Mouse (Mus musculus) megakaryocyte, embryonic 14.5 days (primary cell): ENCODE results near the gene Sept9. TPM values are rescaled to one million over a fixed set of nuclear protein-coding genes. Genes with fewer than 3 reads are reported as not detected.

ENCODE experiments used
- H3K27me3 ChIP-seq: replicated peaks from 2 replicates; pipeline ENCODE3; 2012; ENCODE audit warnings: inconsistent platforms
- H3K36me3 ChIP-seq: replicated peaks from 2 replicates; pipeline ENCODE3; 2012; ENCODE audit warnings: low read length, inconsistent platforms, mixed read lengths
- H3K4me1 ChIP-seq: 2 replicates; pipeline ENCODE4 v1.6.1; 2012; ENCODE audit warnings: inconsistent platforms
- H3K4me3 ChIP-seq: replicated peaks from 2 replicates; pipeline ENCODE3; 2012; ENCODE audit warnings: moderate library complexity, mild to moderate bottlenecking, inconsistent platforms
- H3K9me3 ChIP-seq: 2 replicates; pipeline ENCODE4 v1.6.1; 2012; ENCODE audit warnings: inconsistent platforms
- FLI1 ChIP-seq: IDR thresholded peaks from 2 replicates; pipeline ENCODE4 v1.6.1; 2012; ENCODE audit warnings: low read length, inconsistent platforms, mixed read lengths
- GATA1 ChIP-seq: IDR thresholded peaks from 3 replicates; pipeline ENCODE4 v1.6.1; 2012; ENCODE audit warnings: mixed read lengths, low read length, inconsistent platforms, borderline replicate concordance
- polyA plus RNA-seq: library from polyadenylated mRNA; stranded (reverse); fragments of >175 nt; gene quantifications from 2 replicates; pipeline ENCODE4 v1.2.3, GENCODE M21; 2012; ENCODE audit warnings: low replicate concordance; ENCODE audit not compliant: insufficient read depth

The Sept9 gene
- polyA plus RNA-seq, 1 experiment = 618 TPM

DNA sequence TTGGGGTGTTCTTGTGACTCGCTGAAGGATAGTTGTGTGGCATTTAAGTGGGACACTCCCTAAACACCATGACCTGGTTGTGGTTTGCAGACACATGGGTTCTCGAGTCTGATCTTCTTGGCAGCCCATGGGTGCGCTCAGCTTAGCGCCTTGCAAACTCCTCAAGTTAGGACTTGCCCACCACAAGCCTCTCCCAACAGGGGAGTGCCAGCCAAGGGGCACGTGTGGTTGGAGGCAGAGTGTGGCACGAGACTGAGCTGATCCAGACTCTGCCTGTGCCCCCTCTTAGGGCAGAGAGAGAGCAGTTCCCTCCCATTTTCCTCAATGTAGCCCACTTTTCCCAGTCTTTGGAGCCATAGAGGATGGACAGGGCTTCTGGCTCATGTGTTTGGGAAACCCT is 18.6 kb downstream of the Sept9 start:
- Histone ChIP-seq H3K4me1 (peaks cover 7% of the 10 kb centered on the region), H3K36me3 (no peaks in the 10 kb centered on the region), H3K4me3 (no peak overlapping the region), H3K27me3 (peaks cover 78% of the 10 kb centered on the region), H3K9me3 (peaks cover 15% of the 10 kb centered on the region)
- no peak for TF ChIP-seq FLI1
- TF ChIP-seq GATA1 = no peak

DNA sequence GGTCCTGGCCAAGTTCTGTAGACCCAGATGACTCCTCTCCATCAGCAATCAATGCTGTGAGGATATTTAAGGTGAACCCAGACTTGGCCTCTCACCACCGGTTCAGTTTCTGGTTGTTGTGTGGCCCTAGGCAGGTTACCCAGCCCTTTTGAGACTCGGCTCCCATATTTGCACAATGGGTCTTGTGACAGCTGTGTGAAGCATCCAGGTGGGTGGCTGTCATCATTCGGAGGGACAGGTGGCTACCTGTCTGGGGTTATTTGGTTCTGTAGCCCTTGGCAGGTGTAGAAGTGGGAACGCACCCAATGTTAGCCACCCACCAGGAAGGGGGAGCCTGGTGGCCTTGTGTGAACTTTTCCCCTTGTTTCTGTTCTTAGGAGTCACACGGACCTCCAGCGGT is 19.0 kb downstream of the Sept9 start:
- no peak for TF ChIP-seq FLI1
- no peak for TF ChIP-seq GATA1
- H3K4me3 ChIP-seq = no peak overlapping the region
- H3K27me3 ChIP-seq = peaks cover 79% of the 10 kb centered on the region
- H3K36me3 ChIP-seq = no peaks in the 10 kb centered on the region
- H3K9me3 ChIP-seq = peaks cover 15% of the 10 kb centered on the region
- peaks cover 7% of the 10 kb centered on the region for H3K4me1 ChIP-seq

DNA sequence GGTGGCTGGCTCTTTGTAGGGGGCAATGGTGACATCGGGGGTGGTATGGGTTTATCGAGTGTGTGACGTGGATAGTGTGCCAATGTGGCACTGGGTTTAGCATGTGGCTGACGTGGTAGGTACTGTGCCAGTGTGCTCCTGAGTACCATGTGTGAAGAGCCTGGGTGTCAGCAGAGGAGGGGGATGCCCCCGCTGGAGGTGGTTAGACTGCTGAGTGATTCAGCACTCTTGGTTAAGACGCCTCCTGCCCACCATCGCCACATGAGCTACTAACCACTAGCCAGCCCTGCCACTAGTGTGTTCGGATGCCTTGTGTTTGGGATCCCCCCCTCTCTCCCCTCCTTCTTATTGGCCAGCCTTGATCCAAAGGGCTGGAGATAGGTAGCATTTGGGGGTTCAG is 21.3 kb downstream of the Sept9 start:
- no peak for TF ChIP-seq FLI1
- TF ChIP-seq GATA1 = no peak
- peaks cover 15% of the 10 kb centered on the region for H3K9me3 ChIP-seq

DNA sequence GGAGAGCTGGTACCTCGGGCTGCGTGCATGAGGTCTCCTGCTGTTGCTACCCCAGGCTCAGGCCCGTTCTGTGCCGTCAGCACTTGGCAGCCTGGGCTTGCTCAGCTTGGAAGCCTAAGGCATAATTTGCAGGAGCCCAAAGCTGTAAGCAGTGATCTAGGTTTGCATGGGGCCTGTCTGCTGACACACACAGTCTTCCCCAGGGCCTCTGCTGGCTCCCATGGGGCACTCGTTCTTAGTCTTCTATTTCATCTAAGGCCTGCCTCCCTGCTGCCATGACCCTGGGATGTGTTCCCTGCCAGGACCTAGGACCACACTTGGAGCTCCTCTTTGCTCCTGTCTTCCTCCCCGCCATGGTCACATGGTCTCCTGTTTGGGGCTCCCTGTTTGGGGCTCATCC is 21.7 kb downstream of the Sept9 start:
- Histone ChIP-seq H3K4me1 (peaks cover 7% of the 10 kb centered on the region), H3K36me3 (no peaks in the 10 kb centered on the region), H3K27me3 (peaks cover 89% of the 10 kb centered on the region)

More for the DNA sequence above, 21.3 kb downstream of the Sept9 start:
- Histone ChIP-seq H3K36me3 (no peaks in the 10 kb centered on the region), H3K4me3 (no peak overlapping the region), H3K4me1 (peaks cover 7% of the 10 kb centered on the region), H3K27me3 (peaks cover 91% of the 10 kb centered on the region)

DNA sequence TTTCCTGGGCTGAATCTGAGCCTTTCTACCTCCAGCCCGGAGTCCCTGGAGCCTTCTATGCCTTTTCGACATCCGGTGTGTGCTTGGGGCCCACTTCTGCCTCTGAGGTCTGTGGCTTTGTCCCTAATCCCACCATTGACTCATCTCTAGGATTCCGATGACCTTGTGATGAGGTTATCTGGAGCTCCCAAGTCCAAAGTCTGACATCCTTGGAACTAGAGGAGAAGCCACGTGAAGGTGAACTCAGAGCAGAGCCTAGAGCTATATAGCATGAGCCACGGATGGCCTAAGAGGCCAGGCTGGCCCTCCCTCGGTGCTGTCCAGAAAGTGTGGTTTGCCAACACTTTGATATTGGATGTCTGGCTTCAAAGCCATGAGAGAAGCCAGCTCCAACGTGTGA is 23.4 kb downstream of the Sept9 start:
- no peak for TF ChIP-seq FLI1
- H3K27me3 ChIP-seq = peaks cover 90% of the 10 kb centered on the region
- H3K4me1 ChIP-seq = peaks cover 7% of the 10 kb centered on the region
- no peak overlapping the region for H3K4me3 ChIP-seq
- no peaks in the 10 kb centered on the region for H3K9me3 ChIP-seq
- H3K36me3 ChIP-seq = no peaks in the 10 kb centered on the region

More for the DNA sequence above, 21.7 kb downstream of the Sept9 start:
- peaks cover 15% of the 10 kb centered on the region for H3K9me3 ChIP-seq
- H3K4me3 ChIP-seq = no peak overlapping the region
- no peak for TF ChIP-seq FLI1
- no peak for TF ChIP-seq GATA1

DNA sequence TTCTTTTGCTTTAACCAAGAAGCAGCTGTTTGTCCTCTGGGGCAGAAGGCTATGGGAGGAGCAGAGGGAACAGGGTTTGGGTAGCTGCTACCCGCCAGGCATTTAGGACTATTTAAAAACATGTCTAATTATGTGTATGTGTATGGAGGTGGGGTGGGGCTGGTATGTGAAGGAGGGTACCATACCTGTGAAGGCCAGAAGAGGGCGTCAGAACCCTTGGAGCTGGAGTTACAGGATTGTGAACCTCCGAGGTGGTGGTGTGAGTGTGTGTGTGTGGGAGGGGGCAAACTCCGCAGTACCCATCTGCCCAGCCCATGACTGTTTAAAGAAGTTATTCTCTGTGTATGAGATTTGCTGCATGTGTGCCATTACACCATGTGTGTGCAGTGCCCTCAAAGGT is 25.3 kb downstream of the Sept9 start:
- peaks cover 89% of the 10 kb centered on the region for H3K27me3 ChIP-seq
- TF ChIP-seq FLI1 = no peak
- TF ChIP-seq GATA1 = no peak
- H3K4me3 ChIP-seq = no peak overlapping the region
- H3K9me3 ChIP-seq = no peaks in the 10 kb centered on the region
- H3K4me1 ChIP-seq = peaks cover 7% of the 10 kb centered on the region
- no peaks in the 10 kb centered on the region for H3K36me3 ChIP-seq

DNA sequence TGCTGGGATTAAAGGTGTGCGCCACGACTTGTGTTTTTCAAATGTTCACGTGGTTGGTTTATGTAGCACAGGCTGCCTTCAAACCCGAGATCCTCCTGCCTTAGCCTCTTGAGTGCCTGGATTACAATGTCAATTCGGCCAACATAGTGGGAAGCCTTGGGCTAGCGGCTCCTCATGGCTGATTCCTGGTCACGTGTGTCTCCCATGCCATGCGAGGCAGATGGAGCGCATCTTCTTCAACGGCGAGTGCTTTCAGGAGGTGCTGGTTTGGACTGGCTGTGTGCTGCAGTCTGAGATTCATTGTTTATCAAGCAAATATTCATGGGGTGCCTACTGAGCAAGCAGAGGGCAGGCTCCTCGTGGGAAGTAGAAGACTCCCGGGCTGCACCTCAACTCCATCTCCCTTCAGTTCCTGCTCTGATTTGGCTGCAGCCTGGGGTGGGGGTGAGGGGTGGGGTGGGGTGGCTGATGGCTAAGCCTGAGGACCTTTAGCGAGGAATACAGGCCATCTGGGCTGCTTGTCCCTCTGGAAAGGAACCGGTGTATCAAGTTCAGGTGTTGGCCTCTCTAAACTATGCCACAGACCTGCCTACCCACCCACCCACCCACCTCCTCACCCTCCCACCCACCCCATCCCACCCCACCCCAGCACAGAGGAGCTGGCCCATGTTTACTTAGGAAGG is 26.2 kb downstream of the Sept9 start:
- Histone ChIP-seq H3K4me1 (peaks cover 5% of the 10 kb centered on the region), H3K9me3 (no peaks in the 10 kb centered on the region), H3K36me3 (no peaks in the 10 kb centered on the region), H3K27me3 (peaks cover 87% of the 10 kb centered on the region), H3K4me3 (no peak overlapping the region)
- no peak for TF ChIP-seq FLI1
- no peak for TF ChIP-seq GATA1

DNA sequence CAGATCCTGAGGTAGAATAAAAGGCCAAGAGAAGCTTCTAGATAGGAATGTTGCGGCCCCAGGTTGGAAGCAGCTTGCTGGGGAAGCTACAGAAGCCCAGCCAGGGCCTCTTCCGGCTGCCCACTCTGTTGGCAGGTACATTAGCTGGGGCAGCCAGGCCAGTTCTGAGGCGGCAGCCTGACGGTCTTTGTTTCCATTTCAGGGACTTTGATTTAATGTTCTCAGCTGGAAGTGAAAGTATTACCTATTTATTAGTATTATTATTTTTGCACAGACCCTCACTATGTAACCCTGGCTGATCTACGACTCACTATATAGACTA is 26.7 kb downstream of the Sept9 start:
- H3K27me3 ChIP-seq = peaks cover 86% of the 10 kb centered on the region
- no peaks in the 10 kb centered on the region for H3K9me3 ChIP-seq
- H3K36me3 ChIP-seq = no peaks in the 10 kb centered on the region
- H3K4me1 ChIP-seq = peaks cover under 1% of the 10 kb centered on the region; the same call in 1 of the 2 replicates
- no peak overlapping the region for H3K4me3 ChIP-seq
- TF ChIP-seq GATA1 = no peak

DNA sequence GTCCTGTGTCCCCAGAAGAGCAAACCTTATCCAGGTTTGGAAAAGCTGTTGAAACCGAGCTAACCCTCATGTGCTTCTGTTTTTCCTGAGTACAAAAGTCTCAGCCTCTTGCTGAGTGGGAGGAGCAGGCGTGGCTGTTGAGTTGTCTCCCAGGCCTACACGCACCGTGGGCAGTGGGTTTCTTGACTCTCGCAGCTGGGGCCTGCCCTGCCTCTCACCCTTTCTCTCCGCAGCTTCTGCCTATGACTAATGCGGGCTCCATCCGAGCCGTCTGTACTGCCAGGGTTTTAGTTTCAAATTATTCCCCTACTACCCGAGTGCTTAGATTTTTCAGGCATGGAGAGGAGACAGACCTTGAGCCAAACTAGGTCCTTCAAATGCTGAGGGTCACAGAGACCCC is 28.7 kb downstream of the Sept9 start:
- Histone ChIP-seq H3K4me1 (peaks cover 2% of the 10 kb centered on the region), H3K36me3 (no peaks in the 10 kb centered on the region), H3K4me3 (no peak overlapping the region), H3K9me3 (no peaks in the 10 kb centered on the region), H3K27me3 (peaks cover 86% of the 10 kb centered on the region)
- TF ChIP-seq FLI1 (no peak), GATA1 (no peak)

DNA sequence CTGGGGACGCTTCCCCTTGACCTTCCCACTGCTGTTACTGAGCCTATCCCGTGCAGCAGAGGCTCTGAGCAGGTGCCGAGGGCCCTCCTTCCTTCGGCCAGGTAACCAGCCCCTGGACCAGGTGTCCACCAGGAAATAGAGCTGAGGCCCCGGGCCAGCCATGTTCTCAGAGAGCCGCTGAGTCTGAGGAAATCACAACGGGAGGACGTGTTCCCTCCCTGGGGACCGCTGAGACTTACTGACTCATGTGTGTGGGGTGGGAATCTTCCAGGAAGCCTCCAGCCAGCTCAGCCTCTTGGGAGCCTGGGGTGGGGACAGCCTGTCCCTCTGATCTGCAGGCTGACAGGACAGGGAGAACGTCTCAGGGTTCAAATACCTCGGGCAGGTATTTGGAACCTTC is 32.1 kb downstream of the Sept9 start:
- H3K36me3 ChIP-seq = no peaks in the 10 kb centered on the region
- H3K9me3 ChIP-seq = no peaks in the 10 kb centered on the region
- peaks cover 31% of the 10 kb centered on the region for H3K4me1 ChIP-seq
- H3K4me3 ChIP-seq = no peak overlapping the region
- TF ChIP-seq GATA1 (no peak), FLI1 (no peak)
- peaks cover 89% of the 10 kb centered on the region for H3K27me3 ChIP-seq

DNA sequence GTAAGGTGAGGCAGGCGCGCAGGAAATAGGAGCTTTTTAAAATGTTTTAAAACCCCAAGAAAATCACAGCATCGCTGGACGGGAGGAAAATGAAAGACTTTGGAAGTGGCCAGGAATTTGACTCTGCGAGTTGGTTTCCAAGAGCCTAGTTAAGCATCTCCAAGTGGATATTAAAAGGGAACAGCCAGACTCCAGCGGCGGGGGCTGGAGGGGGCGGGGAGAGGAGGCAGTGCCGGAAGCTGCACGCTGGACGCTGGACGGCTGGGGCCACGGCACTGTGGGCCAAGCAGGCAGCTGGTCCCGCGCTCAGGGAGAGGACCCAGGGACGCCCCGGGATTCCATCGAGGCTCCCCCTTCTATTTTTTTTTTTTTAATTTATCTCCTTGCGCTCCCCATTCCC is 32.6 kb downstream of the Sept9 start:
- TF ChIP-seq FLI1 (no peak), GATA1 (no peak)
- H3K27me3 ChIP-seq = peaks cover 89% of the 10 kb centered on the region
- no peaks in the 10 kb centered on the region for H3K9me3 ChIP-seq
- H3K4me1 ChIP-seq = peaks cover 31% of the 10 kb centered on the region
- H3K36me3 ChIP-seq = no peaks in the 10 kb centered on the region
- H3K4me3 ChIP-seq = no peak overlapping the region
